Mouse (Mus musculus): ENCODE measurements around the gene Olfr1120. TPM values are rescaled to one million over a fixed set of nuclear protein-coding genes. Genes with fewer than 3 reads are reported as not detected.
"Not testable (repeated sequence)": the region's sequence is repeated elsewhere in the genome, so short reads cannot be mapped to it uniquely, and the experiment has no call there.

The Olfr1120 gene
- polyA plus RNA-seq (2015; fragmentation: Nextera tagmentation; extraction: Ambion mirVana): not detected in 2 replicates

DNA sequence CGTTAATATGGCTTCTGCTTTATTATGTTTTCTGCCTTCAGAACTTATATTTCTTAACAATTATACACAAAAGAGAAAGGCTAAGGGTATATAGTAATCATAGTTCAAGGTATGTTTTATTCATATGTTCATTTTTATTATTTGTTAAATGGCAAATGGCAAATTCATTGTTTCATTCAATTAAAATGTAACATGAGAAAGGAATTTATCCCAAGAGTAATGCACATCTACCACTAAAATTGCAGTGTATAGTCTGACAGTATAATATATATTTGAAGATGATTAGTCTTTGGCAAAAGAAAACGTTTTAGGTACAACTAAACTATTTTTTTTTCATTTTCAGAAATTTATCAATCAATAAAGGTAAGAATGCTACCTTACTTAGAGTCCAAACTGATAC lies at the start of gene Olfr1120:
Olfr1120 (plus strand) TSS at position 301 of the 400 bp plus-strand sequence.
- Histone ChIP-seq H3K9me3 (no peaks in the 10 kb centered on the region), H3K4me3 (replicated peaks) (no peak within 1 kb of the TSS), H3K27ac (no peak within 1 kb of the TSS), H3K27me3 (replicated peaks) (no peaks in the 10 kb centered on the region), H3K4me1 (replicated peaks) (no peaks in the 10 kb centered on the region), H3K36me3 (no peaks in the 10 kb centered on the region), H3K9ac (no peak within 1 kb of the TSS), H3K4me2 (replicated peaks) (no peak within 1 kb of the TSS)
- 54% methylated on average over 2 of the region's 2 CpGs for WGBS
- ATAC-seq: no peak

DNA sequence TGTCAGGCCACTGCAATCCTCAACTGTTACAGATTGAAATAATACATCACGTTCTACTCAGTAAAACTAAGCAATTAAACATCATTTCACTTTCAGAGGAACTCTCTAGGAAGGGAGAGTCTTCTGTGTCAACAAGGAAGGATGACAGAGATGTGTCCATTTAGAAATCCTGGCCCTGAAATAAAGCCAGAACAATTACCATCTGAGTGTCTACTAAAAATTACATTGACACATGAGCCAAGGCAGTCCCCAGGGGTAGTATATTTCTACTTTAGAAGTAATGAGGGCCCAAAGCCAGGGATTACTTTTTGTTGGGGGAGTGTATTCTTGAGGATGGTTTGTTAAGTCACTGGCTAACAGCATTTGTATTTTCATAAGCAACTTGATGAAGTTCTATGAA lies 47.3 kb upstream of the Olfr1120 start, which contains the start of gene Olfr1118:
Olfr1118 (plus strand) TSS at position 301 of the 400 bp plus-strand sequence.
- Histone ChIP-seq H3K4me3 (replicated peaks) (no peak within 1 kb of the TSS), H3K4me1 (replicated peaks) (no peaks in the 10 kb centered on the region), H3K27ac (no peak within 1 kb of the TSS), H3K9me3 (no peaks in the 10 kb centered on the region), H3K36me3 (no peaks in the 10 kb centered on the region), H3K9ac (no peak within 1 kb of the TSS), H3K27me3 (replicated peaks) (no peaks in the 10 kb centered on the region), H3K4me2 (replicated peaks) (no peak within 1 kb of the TSS)
- no peak for ATAC-seq
- 64% methylated on average over 1 of the region's 1 CpGs for WGBS

DNA sequence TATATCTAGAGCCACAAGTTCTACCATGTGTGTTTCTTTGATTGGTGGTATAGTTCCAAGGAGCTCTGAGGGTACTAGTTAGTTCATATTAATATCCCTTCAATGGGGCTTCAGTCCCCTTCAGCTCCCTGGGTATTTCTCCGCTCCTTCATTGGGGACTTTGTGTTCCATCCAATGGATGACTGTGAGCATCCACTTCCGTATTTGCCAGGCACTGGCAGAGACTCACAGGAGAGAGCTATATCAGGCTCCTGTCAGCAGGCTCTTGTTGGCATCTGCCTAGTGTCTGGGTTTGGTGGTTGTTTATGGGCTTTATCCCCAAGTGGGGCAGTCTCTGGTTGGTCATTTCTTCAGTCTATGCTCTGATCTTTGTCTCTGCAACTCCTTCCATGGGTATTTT lies 5.5 kb downstream of the Olfr1120 start:
- H3K9ac ChIP-seq; H3K4me1 ChIP-seq (replicated peaks); H3K9me3 ChIP-seq; H3K4me3 ChIP-seq (replicated peaks); H3K27me3 ChIP-seq (replicated peaks); ATAC-seq; H3K4me2 ChIP-seq (replicated peaks); H3K36me3 ChIP-seq; H3K27ac ChIP-seq: not testable (repeated sequence)
- WGBS: 94% methylated on average over 2 of the region's 2 CpGs

DNA sequence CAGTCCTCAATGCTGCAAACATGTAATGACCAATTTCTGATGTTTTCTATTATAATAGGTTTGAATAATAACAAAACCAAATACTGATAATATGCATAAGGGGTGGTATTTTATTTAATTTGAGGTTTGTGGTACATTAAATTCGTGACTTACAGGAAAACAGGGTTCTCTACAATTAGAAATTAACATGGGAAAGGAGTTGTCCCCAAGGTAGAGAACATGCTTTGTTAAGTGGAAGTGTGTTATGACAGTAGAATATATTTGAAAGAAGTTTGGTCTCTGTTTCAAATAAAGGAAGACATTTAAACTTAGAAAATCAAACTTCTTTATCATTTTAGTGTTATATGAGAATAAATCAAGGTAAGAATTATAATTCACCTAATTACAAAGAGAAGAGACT lies 15.0 kb downstream of the Olfr1120 start, which contains the start of gene Olfr1121:
Olfr1121 (plus strand) TSS at position 301 of the 400 bp plus-strand sequence.
- Histone ChIP-seq H3K4me3 (replicated peaks) (no peak within 1 kb of the TSS), H3K36me3 (no peaks in the 10 kb centered on the region), H3K4me2 (replicated peaks) (no peak within 1 kb of the TSS), H3K27ac (no peak within 1 kb of the TSS), H3K4me1 (replicated peaks) (no peaks in the 10 kb centered on the region), H3K27me3 (replicated peaks) (no peaks in the 10 kb centered on the region), H3K9ac (no peak within 1 kb of the TSS), H3K9me3 (no peaks in the 10 kb centered on the region)
- 39% methylated on average over 1 of the region's 1 CpGs for WGBS
- ATAC-seq: no peak

DNA sequence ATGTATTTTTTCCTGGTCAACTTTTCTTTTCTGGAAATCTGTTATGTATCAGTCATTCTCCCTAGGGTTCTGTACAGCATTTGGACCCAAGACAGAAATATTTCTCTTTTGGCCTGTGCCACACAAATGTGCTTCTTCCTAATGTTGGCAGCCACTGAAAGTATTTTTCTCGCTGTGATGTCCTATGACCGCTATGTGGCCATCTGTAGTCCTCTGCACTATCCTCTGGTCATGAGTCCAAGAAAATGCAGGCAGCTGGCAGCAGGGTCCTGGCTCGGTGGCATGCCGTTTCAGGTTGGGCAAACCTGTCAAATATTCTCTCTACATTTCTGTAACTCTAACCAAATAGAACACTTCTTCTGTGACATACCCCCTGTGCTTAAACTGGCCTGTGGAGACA lies 17.1 kb downstream of the Olfr1120 start:
- Histone ChIP-seq H3K9me3 (no peaks in the 10 kb centered on the region), H3K36me3 (no peaks in the 10 kb centered on the region), H3K4me1 (replicated peaks) (no peaks in the 10 kb centered on the region), H3K4me2 (replicated peaks) (no peak overlapping the region), H3K27ac (no peak overlapping the region), H3K4me3 (replicated peaks) (no peak overlapping the region), H3K27me3 (replicated peaks) (no peaks in the 10 kb centered on the region), H3K9ac (no peak overlapping the region)
- ATAC-seq: no peak
- 88% methylated on average over 4 of the region's 4 CpGs for WGBS

DNA sequence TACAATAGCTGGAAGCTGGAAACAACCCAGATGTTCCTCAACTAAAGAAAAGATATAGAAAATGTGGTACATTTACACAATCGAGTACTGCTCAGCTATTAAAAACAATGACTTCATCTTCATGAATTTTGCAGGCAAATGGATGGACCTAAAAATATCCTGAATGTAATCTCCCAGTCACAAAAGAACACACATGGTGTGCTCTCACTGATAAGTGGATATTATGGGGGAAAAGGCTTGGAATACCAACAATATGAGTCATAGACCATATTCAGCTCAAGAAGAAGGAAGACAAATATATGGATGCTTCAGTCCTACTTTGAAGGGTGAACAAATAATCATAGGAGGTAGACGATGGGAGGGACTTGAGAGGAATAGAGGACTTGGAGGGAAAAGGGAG lies 29.3 kb downstream of the Olfr1120 start:
- no peak overlapping the region for H3K27ac ChIP-seq
- no peak for ATAC-seq
- no peaks in the 10 kb centered on the region for H3K36me3 ChIP-seq
- H3K27me3 ChIP-seq (replicated peaks): no peaks in the 10 kb centered on the region
- H3K9me3 ChIP-seq: no peaks in the 10 kb centered on the region
- no peak overlapping the region for H3K4me3 ChIP-seq (replicated peaks)
- no peak overlapping the region for H3K4me2 ChIP-seq (replicated peaks)
- no peak overlapping the region for H3K9ac ChIP-seq
- WGBS: 72% methylated on average over 2 of the region's 2 CpGs
- H3K4me1 ChIP-seq (replicated peaks): no peaks in the 10 kb centered on the region

DNA sequence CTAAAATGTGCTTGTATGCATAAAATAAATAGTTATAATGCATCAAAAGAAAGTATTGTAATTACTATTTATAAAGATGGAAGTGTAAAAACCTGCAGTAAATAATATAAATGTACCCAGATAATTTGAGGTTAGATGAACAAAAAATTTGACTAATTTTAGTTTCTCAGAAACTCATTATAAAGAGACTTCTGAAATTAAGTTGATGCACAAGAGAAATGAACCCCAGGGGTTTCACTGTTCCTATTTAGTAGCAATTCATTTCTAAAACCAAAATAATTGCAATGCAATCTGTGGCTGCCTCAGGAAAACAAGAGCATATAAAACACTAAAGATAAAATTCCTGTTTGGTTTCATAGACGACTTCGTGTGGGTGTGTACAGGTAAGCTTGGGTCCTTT lies 30.9 kb downstream of the Olfr1120 start, which contains the start of gene Olfr1122:
Olfr1122 (plus strand) TSS at position 301 of the 400 bp plus-strand sequence.
- H3K36me3 ChIP-seq: no peaks in the 10 kb centered on the region
- H3K9ac ChIP-seq: no peak within 1 kb of the TSS
- H3K4me3 ChIP-seq (replicated peaks): no peak within 1 kb of the TSS
- 80% methylated on average over 2 of the region's 2 CpGs for WGBS
- no peaks in the 10 kb centered on the region for H3K9me3 ChIP-seq
- ATAC-seq: no peak
- no peaks in the 10 kb centered on the region for H3K27me3 ChIP-seq (replicated peaks)
- H3K4me2 ChIP-seq (replicated peaks): no peak within 1 kb of the TSS
- H3K4me1 ChIP-seq (replicated peaks): no peaks in the 10 kb centered on the region
- no peak within 1 kb of the TSS for H3K27ac ChIP-seq

DNA sequence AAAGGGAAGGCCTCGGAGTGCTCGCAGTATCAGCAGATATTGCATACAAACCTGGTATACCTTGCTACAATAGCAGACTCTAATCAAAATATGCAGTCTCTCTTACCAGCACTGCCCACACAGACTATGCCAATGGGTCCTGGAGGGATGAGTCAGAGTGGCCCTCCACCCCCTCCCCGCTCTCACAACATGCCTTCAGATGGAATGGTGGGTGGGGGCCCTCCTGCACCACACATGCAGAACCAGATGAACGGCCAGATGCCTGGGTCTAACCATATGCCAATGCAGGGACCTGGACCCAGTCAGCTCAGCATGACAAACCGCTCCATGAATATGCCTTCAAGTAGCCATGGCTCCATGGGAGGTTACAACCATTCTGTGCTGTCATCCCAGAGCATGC lies 39.0 kb downstream of the Olfr1120 start:
- 89% methylated on average over 5 of the region's 5 CpGs for WGBS
- not testable (repeated sequence) for H3K4me2 ChIP-seq (replicated peaks); H3K9me3 ChIP-seq; H3K27me3 ChIP-seq (replicated peaks); ATAC-seq; H3K9ac ChIP-seq; H3K4me1 ChIP-seq (replicated peaks); H3K4me3 ChIP-seq (replicated peaks); H3K27ac ChIP-seq; H3K36me3 ChIP-seq

DNA sequence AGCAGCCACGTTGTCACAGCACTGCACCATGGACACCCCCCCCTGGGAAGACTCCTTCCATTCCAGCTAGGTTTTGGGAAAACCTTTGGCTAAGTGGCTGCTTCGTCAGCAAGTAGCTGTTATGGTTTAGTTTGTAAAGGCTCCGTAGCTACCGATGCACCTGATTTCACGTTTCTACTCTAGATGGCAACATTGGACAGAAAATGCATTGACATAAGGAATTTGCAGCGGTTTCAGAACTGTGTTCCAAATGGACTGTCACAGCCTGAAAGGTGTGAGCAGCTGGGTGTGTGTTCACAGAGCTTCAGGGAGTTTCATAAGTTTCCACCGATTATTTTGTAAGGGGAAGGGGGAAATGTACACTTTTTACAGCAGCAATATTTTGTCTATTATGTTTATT lies 40.1 kb downstream of the Olfr1120 start:
- WGBS: 76% methylated on average over 7 of the region's 7 CpGs
- H3K9ac ChIP-seq; H3K4me3 ChIP-seq (replicated peaks); H3K27ac ChIP-seq; H3K4me1 ChIP-seq (replicated peaks); H3K9me3 ChIP-seq; ATAC-seq; H3K4me2 ChIP-seq (replicated peaks); H3K36me3 ChIP-seq; H3K27me3 ChIP-seq (replicated peaks): not testable (repeated sequence)

Other genes with a start within 250 kb of the Olfr1120 start
- not detected in 2 replicates for gene Olfr259, start 240.2 kb upstream of the Olfr1120 start, polyA plus RNA-seq (2015; fragmentation: Nextera tagmentation; extraction: Ambion mirVana)
- not detected in 2 replicates for gene Olfr1110, start 214.5 kb upstream of the Olfr1120 start, polyA plus RNA-seq (2015; fragmentation: Nextera tagmentation; extraction: Ambion mirVana)
- gene Olfr1111, start 202.2 kb upstream of the Olfr1120 start, polyA plus RNA-seq (2015; fragmentation: Nextera tagmentation; extraction: Ambion mirVana): not detected in 2 replicates
- gene Olfr1112, start 167.0 kb upstream of the Olfr1120 start, polyA plus RNA-seq (2015; fragmentation: Nextera tagmentation; extraction: Ambion mirVana): not detected in 2 replicates
- gene Olfr1113, start 145.8 kb upstream of the Olfr1120 start, polyA plus RNA-seq (2015; fragmentation: Nextera tagmentation; extraction: Ambion mirVana): not detected in 2 replicates
- not detected in 2 replicates for gene Olfr1115, start 106.8 kb upstream of the Olfr1120 start, polyA plus RNA-seq (2015; fragmentation: Nextera tagmentation; extraction: Ambion mirVana)
- not detected in 2 replicates for gene Olfr1116, start 87.3 kb upstream of the Olfr1120 start, polyA plus RNA-seq (2015; fragmentation: Nextera tagmentation; extraction: Ambion mirVana)
- gene Olfr1118, start 47.2 kb upstream of the Olfr1120 start, polyA plus RNA-seq (2015; fragmentation: Nextera tagmentation; extraction: Ambion mirVana): not detected in 2 replicates
- gene Olfr1121, start 15.1 kb downstream of the Olfr1120 start, polyA plus RNA-seq (2015; fragmentation: Nextera tagmentation; extraction: Ambion mirVana): not detected in 2 replicates
- gene Olfr1122, start 31.0 kb downstream of the Olfr1120 start, polyA plus RNA-seq (2015; fragmentation: Nextera tagmentation; extraction: Ambion mirVana): not detected in 2 replicates
- not detected in 2 replicates for gene Olfr1123, start 61.8 kb downstream of the Olfr1120 start, polyA plus RNA-seq (2015; fragmentation: Nextera tagmentation; extraction: Ambion mirVana)
- 0.09 TPM in 1 of 2 replicates, not detected in the other for gene Olfr1124, start 75.5 kb downstream of the Olfr1120 start, polyA plus RNA-seq (2015; fragmentation: Nextera tagmentation; extraction: Ambion mirVana)
- not detected in 2 replicates for gene Olfr1126, start 99.1 kb downstream of the Olfr1120 start, polyA plus RNA-seq (2015; fragmentation: Nextera tagmentation; extraction: Ambion mirVana)
- gene Pramel7, start 142.3 kb downstream of the Olfr1120 start, polyA plus RNA-seq (2015; fragmentation: Nextera tagmentation; extraction: Ambion mirVana): not detected in 2 replicates
- not detected in 2 replicates for gene Pramel6, start 151.8 kb downstream of the Olfr1120 start, polyA plus RNA-seq (2015; fragmentation: Nextera tagmentation; extraction: Ambion mirVana)
- not detected in 2 replicates for gene Olfr153, start 177.0 kb downstream of the Olfr1120 start, polyA plus RNA-seq (2015; fragmentation: Nextera tagmentation; extraction: Ambion mirVana)
- gene Olfr1128, start 190.7 kb downstream of the Olfr1120 start, polyA plus RNA-seq (2015; fragmentation: Nextera tagmentation; extraction: Ambion mirVana): not detected in 2 replicates
- not detected in 2 replicates for gene Olfr1129, start 219.1 kb downstream of the Olfr1120 start, polyA plus RNA-seq (2015; fragmentation: Nextera tagmentation; extraction: Ambion mirVana)

Data from intestine, embryonic 15.5 days (tissue).